Mouse (Mus musculus) c-Kit-positive CD71-positive TER-119-negative erythroid progenitor cells, embryonic 14.5 days (primary cell): ENCODE results near the gene Aars2.

Experiments
- DNase-seq: peaks from one replicate; pipeline ENCODE4 v3.0.0-alpha.2; 2013; ENCODE audit warnings: low read depth

The Aars2 gene

DNA sequence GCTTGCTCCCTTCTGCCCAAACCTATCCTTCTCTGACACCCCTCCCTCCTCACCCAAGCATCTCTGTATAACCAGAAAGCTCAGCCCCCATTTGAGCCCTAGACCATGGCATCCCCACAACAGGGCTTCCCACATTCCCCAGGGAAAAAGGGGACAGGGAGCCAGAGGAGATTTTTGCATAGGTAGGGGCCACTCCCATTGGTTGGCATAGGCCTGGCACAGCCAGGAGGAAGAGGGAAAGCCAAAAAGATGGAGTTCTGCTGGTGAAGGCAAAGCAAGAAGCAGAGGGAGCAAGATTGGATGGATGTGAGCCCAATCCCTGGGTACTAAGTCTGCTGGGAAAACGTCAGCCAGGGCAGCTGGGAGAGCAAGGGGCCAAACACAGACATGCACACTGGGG is 36.5 kb downstream of the Aars2 start:
- no peak for DNase-seq

GRCm38 (mm10) chr17:45544001-45544872 is 37.6 kb downstream of the Aars2 start:
- DNase-seq: no peak

DNA sequence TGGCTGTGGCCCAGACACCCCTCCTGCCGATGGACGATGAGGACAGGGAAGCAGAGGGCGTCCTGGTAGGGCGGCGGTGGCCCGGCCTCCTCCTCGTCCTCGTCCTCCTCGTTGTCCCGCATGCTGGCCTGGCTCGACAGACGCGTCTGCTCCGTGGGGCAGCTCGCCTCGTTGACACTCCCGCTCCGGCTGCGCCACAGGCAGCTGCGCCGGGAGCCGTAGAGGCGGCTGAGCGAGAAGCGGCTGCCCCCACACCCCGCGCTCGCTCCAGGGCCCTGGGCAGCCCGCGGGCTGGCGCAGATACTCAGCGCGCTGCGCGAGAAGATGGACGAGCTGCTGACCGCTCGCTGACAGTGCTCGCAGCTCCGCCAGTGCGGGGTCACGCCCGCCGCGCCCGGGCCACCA is 38.2 kb downstream of the Aars2 start:
- no peak for DNase-seq

- DNase-seq: no peak
Measured at GRCm38 (mm10) chr17:45545278-45545961, 38.8 kb downstream of the Aars2 start.

DNA sequence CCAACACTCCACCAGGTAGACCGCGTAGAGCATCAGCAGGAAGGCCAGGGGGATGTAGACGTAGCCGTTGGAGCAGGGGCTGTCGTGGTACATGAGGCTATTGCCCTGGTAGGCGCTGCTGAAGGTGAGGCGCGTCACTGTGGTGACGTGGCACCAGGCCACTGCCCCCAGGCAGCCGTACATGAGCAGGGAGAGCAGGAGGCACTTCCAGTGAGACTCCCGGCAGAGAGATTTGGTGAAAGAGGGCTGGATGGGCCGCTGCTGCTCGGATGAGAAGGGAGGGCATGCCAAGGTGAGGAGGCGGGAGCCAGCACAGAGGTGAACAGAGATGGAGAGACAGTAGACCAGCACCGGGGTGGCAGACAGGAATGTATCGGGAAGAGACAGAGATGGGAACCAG is 40.3 kb downstream of the Aars2 start:
- DNase-seq: no peak

DNA sequence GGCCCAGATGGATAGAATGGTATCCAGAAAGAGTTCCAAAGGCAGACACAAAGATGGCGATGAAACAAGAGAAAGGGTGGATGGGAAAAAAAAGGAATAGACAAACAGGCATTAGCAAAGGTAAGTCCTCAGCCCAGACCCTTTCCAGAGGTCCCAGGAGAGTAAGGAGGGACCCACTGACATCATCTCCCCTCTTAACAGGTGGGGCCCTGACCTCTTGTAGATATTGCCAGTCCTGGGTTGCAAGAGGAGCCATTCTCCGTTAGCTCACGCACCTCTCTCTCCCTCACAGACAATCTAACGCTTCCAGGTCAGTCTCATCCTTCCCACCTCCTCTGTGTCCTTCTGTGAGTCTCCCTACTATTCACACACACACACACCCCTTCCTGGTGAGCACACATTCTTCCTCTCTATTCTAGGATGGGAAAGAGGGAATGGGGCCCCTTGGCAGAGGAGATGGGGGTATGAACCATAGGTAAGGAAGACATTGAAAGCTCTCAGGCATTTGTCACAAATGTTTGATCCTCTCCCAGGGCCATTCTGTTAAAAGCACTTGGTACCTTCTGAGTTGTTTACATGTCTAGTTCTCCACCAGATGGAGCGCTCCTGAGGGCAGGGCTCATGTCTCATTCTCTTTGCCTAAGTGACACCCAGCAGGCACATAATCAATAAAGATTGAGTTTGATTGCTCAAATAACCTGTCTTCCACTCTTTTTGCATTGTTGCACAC is 41.0 kb downstream of the Aars2 start:
- no peak for DNase-seq

DNA sequence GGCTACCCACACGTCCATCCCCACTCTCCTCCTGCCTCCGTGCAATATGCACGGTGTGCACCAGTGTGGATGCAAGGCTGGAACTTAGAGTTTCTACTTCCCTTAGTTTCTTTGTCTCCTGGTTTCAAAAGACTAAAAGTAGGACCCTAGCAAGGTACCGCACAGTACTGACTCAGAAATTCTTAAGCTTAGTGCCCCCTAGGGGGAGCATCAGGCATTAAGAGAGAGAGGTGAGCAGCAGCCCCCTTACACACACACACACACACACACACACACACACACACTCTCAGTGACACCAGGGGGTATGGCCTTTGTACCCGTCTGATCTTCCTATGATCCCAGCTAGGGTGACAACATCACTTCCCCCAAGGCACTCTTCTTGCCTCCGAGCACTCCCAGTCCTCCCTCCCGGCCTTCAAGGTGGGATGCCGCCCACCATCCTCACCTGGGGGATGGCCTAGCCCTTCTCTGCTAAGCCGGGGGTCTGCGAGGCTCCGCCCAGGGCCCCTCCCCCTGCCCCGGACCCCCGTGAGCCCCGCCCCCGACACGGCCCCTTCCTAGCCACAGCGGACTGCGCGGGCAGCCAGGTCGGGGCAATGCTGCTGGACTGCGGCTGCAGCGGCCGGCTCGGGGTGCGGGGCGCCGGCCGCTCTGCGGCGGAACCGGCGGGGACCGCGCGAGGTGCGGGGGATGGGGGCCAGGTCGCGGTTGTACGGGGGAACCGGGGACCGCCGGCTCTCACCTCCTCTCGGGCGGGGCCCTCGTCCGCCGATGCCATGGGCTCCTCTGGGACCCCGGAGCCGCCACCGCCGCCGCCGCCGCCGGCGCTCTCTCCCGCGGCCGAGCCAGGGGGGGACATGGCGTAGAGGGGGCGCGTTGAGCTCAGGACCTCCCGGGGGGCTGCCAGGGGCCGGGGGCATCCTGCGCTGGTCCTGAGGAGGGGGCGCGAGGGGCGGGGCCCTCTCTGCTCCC is 42.2 kb downstream of the Aars2 start:
- DNase-seq: no peak

- DNase-seq: no peak
Measured at GRCm38 (mm10) chr17:45549617-45550181, 43.1 kb downstream of the Aars2 start, which contains the start of gene Tmem151b. TSS of gene Tmem151b (minus strand) at chr17:45549677.

- DNase-seq: no peak
Measured at GRCm38 (mm10) chr17:45550253-45550652, 43.6 kb downstream of the Aars2 start.

- DNase-seq: no peak
Measured at GRCm38 (mm10) chr17:45551249-45551796, 44.7 kb downstream of the Aars2 start.

DNA sequence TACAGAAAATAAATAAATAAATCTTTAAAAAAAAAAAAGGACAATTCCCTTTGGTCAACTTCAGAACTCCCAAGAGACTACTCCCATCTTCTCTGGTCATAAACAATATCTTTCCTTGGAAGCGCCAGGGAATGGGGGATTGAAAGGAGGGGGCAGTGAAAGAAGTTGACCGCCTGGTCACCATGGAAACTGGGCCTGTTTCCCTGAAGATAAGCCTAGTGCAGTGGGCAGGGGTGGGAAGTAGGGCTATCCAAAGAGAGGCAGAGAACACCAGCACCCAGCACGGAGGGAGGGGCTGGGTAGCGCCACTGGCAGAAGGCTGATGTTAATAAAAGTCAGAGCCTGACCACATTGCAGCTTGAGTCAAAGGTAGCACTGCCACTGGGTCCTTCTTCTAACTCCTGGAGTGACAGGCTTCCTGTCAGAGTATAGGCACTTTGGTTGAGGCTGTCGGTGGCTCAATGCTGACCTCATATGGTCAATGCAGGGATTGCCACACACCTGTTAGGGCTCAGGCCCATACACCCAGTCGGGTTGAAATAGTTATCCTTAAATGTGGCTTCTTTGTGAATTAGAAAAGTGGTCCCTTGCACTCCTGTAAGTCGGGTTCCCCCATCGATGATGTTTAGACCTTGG is 45.3 kb downstream of the Aars2 start:
- peak; percentile 73 for DNase-seq

DNA sequence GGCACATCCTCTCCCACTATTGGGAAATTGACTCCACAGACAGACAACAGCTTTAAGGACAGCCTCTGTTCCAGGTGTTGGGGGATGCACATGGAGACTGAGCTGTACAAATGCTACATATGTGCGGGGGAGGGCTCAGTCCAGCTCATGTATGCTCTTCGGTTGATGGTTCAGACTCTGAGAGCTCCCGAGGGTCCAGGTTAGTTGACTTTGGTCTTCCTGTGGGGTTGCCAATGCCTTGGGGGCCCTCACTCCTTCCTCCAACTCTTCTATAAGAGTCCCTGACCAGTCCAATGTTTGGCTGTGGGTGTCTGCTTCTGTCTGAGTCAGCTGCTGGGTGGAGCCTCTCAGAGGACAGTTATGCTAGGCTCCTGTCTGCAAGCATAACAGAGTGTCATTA is 46.4 kb downstream of the Aars2 start:
- no peak for DNase-seq

- DNase-seq: no peak
Measured at GRCm38 (mm10) chr17:45554420-45554819, 47.8 kb downstream of the Aars2 start.

DNA sequence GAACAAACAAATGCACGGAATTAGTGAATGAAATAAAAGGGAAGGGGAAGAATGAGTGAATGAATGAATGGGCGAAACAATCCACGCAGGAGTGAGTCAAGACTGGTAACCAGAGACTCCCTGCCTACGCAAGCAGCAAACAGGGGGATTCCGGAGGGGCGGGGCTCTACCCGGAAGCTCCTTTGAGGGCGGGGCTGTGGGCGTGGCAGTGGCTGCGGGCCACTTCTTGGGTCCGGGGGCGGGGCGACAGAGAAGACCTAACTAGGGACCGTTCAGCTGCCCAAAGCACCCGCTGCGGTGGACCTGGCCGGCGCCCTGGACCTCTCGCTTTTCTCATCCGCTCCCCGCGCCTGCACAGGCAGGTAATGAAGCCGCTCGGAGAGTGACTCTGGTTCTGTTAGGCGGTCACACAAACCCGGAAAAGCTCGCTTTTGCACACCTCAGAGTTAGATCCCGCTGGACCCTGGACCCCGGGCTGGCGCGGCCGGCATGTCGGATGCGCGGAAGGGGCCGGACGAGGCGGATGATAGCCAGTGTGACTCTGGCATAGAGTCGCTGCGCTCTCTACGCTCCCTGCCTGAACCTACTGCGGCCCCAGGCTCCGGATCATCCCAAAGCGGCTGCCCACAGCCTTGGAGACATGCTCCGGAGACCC is 48.9 kb downstream of the Aars2 start, which contains the start of gene Nfkbie:
TSS of gene Nfkbie (plus strand) at position 252 of the 655 bp plus-strand sequence.
- DNase-seq: peak; percentile 89

GRCm38 (mm10) chr17:45556107-45556489 is 49.5 kb downstream of the Aars2 start:
- no peak for DNase-seq

DNA sequence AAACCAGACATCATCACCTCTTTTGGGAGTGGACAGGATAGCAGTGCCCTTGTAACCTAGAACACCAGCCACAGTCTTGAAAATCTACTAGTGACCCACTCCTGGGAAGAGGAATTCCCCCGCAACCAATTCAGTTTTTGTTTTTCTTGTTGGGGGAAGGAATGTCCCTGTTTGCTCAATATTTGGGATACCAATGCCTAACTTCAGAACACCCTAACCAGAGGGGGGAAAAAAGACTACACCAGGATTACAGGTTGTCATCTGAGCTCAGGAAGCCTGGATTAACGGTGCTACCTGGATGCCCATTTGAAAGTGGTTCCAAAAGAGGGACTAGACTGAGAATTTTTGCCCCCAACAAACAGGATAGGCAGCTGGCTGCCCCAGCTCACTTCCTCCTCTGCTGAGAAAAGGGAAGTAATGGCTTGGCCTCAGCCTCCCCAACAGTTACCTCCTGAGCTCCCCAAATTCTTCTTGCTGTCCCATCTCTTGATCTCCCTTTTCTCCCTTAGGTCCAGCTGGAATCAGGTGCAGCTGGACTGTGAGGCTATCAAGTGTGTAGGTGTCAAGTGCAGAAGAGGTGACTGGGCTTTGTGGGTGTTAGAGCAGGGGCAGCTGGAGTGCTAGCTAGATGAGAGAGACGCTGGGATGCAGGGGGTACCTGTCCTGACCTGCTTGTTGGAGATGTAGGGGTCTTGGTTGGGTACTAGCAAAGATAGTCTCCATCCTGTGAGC is 50.0 kb downstream of the Aars2 start:
- no peak for DNase-seq

DNA sequence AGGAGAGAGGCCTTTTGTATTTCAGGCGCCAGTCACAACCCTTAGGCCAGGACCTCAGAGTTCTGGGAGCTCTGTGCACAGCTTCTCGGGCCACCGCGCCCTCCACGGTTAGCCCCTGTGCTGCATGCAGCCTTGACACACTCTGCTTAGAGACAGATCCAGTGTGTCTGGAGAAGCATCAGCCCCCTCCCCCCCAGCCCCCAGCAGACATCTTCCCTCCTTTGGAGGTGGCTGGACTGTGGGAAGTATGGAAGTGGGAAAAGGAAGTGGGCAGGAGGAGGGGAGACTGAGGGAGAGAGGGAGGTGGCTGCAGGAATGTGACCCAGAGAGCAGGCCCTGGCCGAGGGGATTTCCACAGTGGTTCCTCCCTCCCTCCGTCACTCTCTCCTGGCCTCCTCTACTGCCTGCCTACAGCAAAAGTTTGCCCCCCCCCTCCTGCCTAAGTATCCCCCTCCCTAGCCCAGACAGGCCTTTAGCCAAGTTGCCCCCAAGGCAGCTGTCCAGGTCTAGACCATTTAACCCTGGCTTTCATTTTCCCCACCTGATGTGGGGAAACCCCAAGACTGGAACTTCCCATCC is 50.7 kb downstream of the Aars2 start:
- no peak for DNase-seq

GRCm38 (mm10) chr17:45557998-45558862 is 51.6 kb downstream of the Aars2 start:
- no peak for DNase-seq
